8 mouse cellular contexts compared by ENCODE assay signal in the genomic region with DNA sequence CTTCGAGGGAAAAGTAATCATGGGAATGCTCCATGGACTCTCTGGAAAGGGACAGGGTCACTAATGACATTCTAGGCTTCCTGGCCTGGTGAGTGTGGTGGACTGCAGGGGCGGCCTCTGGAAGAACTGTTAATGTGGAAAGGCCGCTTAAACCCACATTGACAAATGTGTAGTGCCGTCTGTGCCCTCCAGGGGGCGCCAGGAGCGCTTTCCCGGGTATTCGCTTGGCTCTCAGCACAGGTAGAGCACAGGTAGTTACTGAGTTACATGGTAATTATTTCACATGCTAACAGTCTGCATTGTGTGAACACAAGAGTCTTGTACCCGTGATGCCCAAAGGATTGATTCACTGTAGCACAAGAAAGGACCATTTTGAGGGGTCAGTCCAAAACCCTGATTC. TPM values are rescaled to one million over a fixed set of nuclear protein-coding genes. Genes with fewer than 3 reads are reported as not detected.
DNase-seq lines count a peak whose midpoint lies in the region; ATAC-seq and TF ChIP-seq lines count a peak whose summit lies in the region.

No protein-coding gene starts in this region.

- H3K4me1 ChIP-seq in lung, adult 2 months (ENCODE audit: control insufficient read depth, insufficient read depth, low read length) = no peaks in the 10 kb centered on the region
- H3K4me1 ChIP-seq in intestine, embryonic 15.5 days (replicated peaks) = no peaks in the 10 kb centered on the region; the same call in 1 of the 2 replicates

- no peak for TF ChIP-seq POLR2A in lung, adult 2 months (IDR thresholded peaks at IDR 0.05; ENCODE audit: borderline replicate concordance, extremely low read depth, low read depth, low read length)

- WGBS in lung, adult 2 months = 29% methylated on average over 9 of the region's 9 CpGs
- WGBS in intestine, embryonic 15.5 days = 32% methylated on average over 9 of the region's 9 CpGs

- TF ChIP-seq CTCF in lung, adult 2 months (IDR thresholded peaks at IDR 0.05; ENCODE audit: insufficient read depth, low read length) = peak; percentile 54

- DNase-seq in embryo, embryonic 10.5 days (ENCODE audit: low spot score) = peak; percentile 36
- no peak for DNase-seq in embryo, embryonic 10 days (ENCODE audit: low spot score)
- peak; percentile 69 to 72 for DNase-seq in B cell, adult 2 months
- DNase-seq in cerebellum, adult 8-10 months = peak; percentile 48
- DNase-seq in lung, adult 2 months = peak; percentile 53
- DNase-seq in yolk sac, embryonic 10.5 days (ENCODE audit: low spot score) = no peak
- DNase-seq in frontal cortex, postnatal 25 days (ENCODE audit: low spot score in 2 of 2) = no peak

- no peaks in the 10 kb centered on the region for H3K9me3 ChIP-seq in intestine, embryonic 15.5 days

- H3K36me3 ChIP-seq in intestine, embryonic 15.5 days = no peaks in the 10 kb centered on the region

- H3K4me3 ChIP-seq in lung, adult 2 months (replicated peaks; ENCODE audit: extremely low read depth, low read depth, low read length) = no peak overlapping the region
- H3K4me3 ChIP-seq in intestine, embryonic 15.5 days (replicated peaks) = no peak overlapping the region

- H3K4me2 ChIP-seq in intestine, embryonic 15.5 days (replicated peaks) = no peak overlapping the region

- ATAC-seq in intestine, embryonic 15.5 days = no peak

- H3K27me3 ChIP-seq in intestine, embryonic 15.5 days (replicated peaks) = no peaks in the 10 kb centered on the region

- H3K27ac ChIP-seq in intestine, embryonic 15.5 days = no peak overlapping the region

- no peak overlapping the region for H3K9ac ChIP-seq in intestine, embryonic 15.5 days

RNA-seq across cellular contexts. Expression of a gene that starts 21.0 kb away (rescaled TPM):
- not detected in 2 replicates for polyA plus RNA-seq in lung, adult 2 months (2012; rRNA removed)
- polyA plus RNA-seq in intestine, embryonic 15.5 days (2015; fragmentation: Nextera tagmentation; extraction: Ambion mirVana) = 0.10 and 0.15 TPM in 2 replicates

RNA-seq across cellular contexts. Expression of a gene that starts 47.1 kb away (rescaled TPM):
- polyA plus RNA-seq in lung, adult 2 months (2012; rRNA removed) = 20.3 and 20.5 TPM in 2 replicates
- polyA plus RNA-seq in intestine, embryonic 15.5 days (2015; fragmentation: Nextera tagmentation; extraction: Ambion mirVana) = 13.4 and 14.1 TPM in 2 replicates

RNA-seq across cellular contexts. Expression of a gene that starts 50.8 kb away (rescaled TPM):
- 83.3 and 102 TPM in 2 replicates for polyA plus RNA-seq in lung, adult 2 months (2012; rRNA removed)
- polyA plus RNA-seq in intestine, embryonic 15.5 days (2015; fragmentation: Nextera tagmentation; extraction: Ambion mirVana) = 16.9 and 18.7 TPM in 2 replicates

Comparison
In these comparisons a context has a peak if more than half of its experiments do, and no peak if none do; other contexts are left out.
1. DNase-seq: peak in embryo, embryonic 10.5 days (single experiment), B cell, adult 2 months (2 of 2), cerebellum, adult 8-10 months (single experiment) and lung, adult 2 months (single experiment); none in embryo, embryonic 10 days (single experiment), yolk sac, embryonic 10.5 days (single experiment) and frontal cortex, postnatal 25 days (0 of 2).